Mouse (Mus musculus) midbrain, embryonic 14.5 days (tissue): Measurements from ENCODE around the gene Clcn7. TPM values are rescaled to one million over a fixed set of nuclear protein-coding genes. Genes with fewer than 3 reads are reported as not detected.

Source experiments
- ATAC-seq: fragments of 200-750 bp; cut with Nextera tagmentation; 2 replicates; pipeline ENCODE4 v1.8.0; 2017; ENCODE audit warnings: moderate number of reproducible peaks, moderate library complexity; ENCODE audit not compliant: low FRiP score, low TSS enrichment
- DNase-seq: peaks from one replicate; pipeline ENCODE4 v3.0.0-alpha.2; 2015
- H3K27ac ChIP-seq: fragments of 300-500 bp; sonication (generic); replicated peaks from 2 replicates; pipeline ENCODE4 v1.5.1; 2014; ENCODE audit warnings: mild to moderate bottlenecking, low read depth, low read length, moderate library complexity
- H3K27me3 ChIP-seq: fragments of 300-500 bp; sonication (generic); 2 replicates; pipeline ENCODE4 v1.6.1; 2014; ENCODE audit warnings: low read length, control low read depth, mixed read lengths; ENCODE audit not compliant: control insufficient read depth, insufficient read depth
- H3K36me3 ChIP-seq: fragments of 300-500 bp; sonication (generic); 2 replicates; pipeline ENCODE4 v1.6.1; 2014; ENCODE audit warnings: low read length, control low read depth; ENCODE audit not compliant: control insufficient read depth, insufficient read depth
- H3K4me1 ChIP-seq: fragments of 300-500 bp; sonication (generic); 2 replicates; pipeline ENCODE4 v1.6.1; 2014; ENCODE audit warnings: mild to moderate bottlenecking, antibody characterized with exemption, low read length, control low read depth; ENCODE audit not compliant: control insufficient read depth, insufficient read depth
- H3K4me2 ChIP-seq: fragments of 300-500 bp; sonication (generic); 2 replicates; pipeline ENCODE4 v1.6.1; 2014; ENCODE audit warnings: mild to moderate bottlenecking, low read length, moderate library complexity
- H3K4me3 ChIP-seq: fragments of 300-500 bp; sonication (generic); replicated peaks from 2 replicates; pipeline ENCODE4 v1.5.1; 2014; ENCODE audit warnings: low read depth, low read length
- H3K9ac ChIP-seq: fragments of 300-500 bp; sonication (generic); replicated peaks from 2 replicates; pipeline ENCODE4 v1.6.1; 2014; ENCODE audit warnings: mild to moderate bottlenecking, low read length, moderate library complexity
- H3K9me3 ChIP-seq: fragments of 300-500 bp; sonication (generic); 2 replicates; pipeline ENCODE4 v1.6.1; 2016; ENCODE audit warnings: low read length, control low read depth, mixed read lengths; ENCODE audit not compliant: control insufficient read depth
- WGBS: fragments of 180-500 bp; shearing (Covaris S2); extraction: QIAGEN DNeasy Blood & Tissue Kit; methylation state at CpG from one replicate; pipeline ENCODE4 v1.1.7; 2014; 5-methylcytosine and 5-hydroxymethylcytosine counted together
- polyA plus RNA-seq: library from polyadenylated mRNA; unstranded; fragments of >200 nt; fragmentation: Nextera tagmentation; extraction: Ambion mirVana; gene quantifications from 2 replicates; pipeline ENCODE4 v1.2.1, GENCODE M21; 2014

Gene Clcn7
- polyA plus RNA-seq, 1 experiment from 2014 or later, result 29.9 TPM

- no peaks in the 10 kb centered on the region for H3K9me3 ChIP-seq
- WGBS, result 94% methylated on average over 4 of the region's 4 CpGs
- no peaks in the 10 kb centered on the region for H3K4me1 ChIP-seq
- H3K27ac ChIP-seq, result no peak overlapping the region
- H3K9ac ChIP-seq, result no peak overlapping the region
- DNase-seq (no peak), ATAC-seq (no peak)
- H3K4me3 ChIP-seq, result no peak overlapping the region
- peaks cover 92% of the 10 kb centered on the region for H3K36me3 ChIP-seq
- H3K27me3 ChIP-seq, result no peaks in the 10 kb centered on the region
- no peak overlapping the region for H3K4me2 ChIP-seq
Measured at GRCm38 (mm10) chr17:25211705-25212104, 78.5 kb downstream of the Clcn7 start.

Other genes starting within 250 kb of the Clcn7 start
- gene Nubp2, start 247.0 kb upstream of the Clcn7 start, polyA plus RNA-seq, result 70.4 and 73.3 TPM in 2 replicates
- gene Spsb3, start 246.7 kb upstream of the Clcn7 start, polyA plus RNA-seq, result 77.3 and 93.2 TPM in 2 replicates
- 21.6 and 26.9 TPM in 2 replicates for gene Eme2, start 238.3 kb upstream of the Clcn7 start, polyA plus RNA-seq
- gene Mrps34, start 238.3 kb upstream of the Clcn7 start, polyA plus RNA-seq, result 74.7 and 86.7 TPM in 2 replicates
- 77.4 and 112 TPM in 2 replicates for gene Nme3, start 236.9 kb upstream of the Clcn7 start, polyA plus RNA-seq
- 83.3 and 86.1 TPM in 2 replicates for gene Mapk8ip3, start 196.4 kb upstream of the Clcn7 start, polyA plus RNA-seq
- gene Jpt2, start 172.7 kb upstream of the Clcn7 start, polyA plus RNA-seq, result 66.9 and 71.0 TPM in 2 replicates
- 6.7 and 9.2 TPM in 2 replicates for gene Cramp1l, start 117.6 kb upstream of the Clcn7 start, polyA plus RNA-seq
- gene Ift140, start 117.3 kb upstream of the Clcn7 start, polyA plus RNA-seq, result 16.6 and 17.3 TPM in 2 replicates
- 6.5 and 10.8 TPM in 2 replicates for gene Tmem204, start 49.8 kb upstream of the Clcn7 start, polyA plus RNA-seq
- 34.1 and 34.4 TPM in 2 replicates for gene Telo2, start 17.4 kb upstream of the Clcn7 start, polyA plus RNA-seq
- not detected in 2 replicates for gene Ptx4, start 12.6 kb upstream of the Clcn7 start, polyA plus RNA-seq
- not detected in 2 replicates for gene Ccdc154, start 29.1 kb downstream of the Clcn7 start, polyA plus RNA-seq
- not detected in 2 replicates for gene Gm38655, start 42.1 kb downstream of the Clcn7 start, polyA plus RNA-seq
- gene BC003965, start 51.2 kb downstream of the Clcn7 start, polyA plus RNA-seq, result 33.6 and 34.3 TPM in 2 replicates
- 9.2 and 9.5 TPM in 2 replicates for gene Unkl, start 55.0 kb downstream of the Clcn7 start, polyA plus RNA-seq
- gene Gnptg, start 106.7 kb downstream of the Clcn7 start, polyA plus RNA-seq, result 79.0 and 83.9 TPM in 2 replicates
- gene Tsr3, start 106.8 kb downstream of the Clcn7 start, polyA plus RNA-seq, result 52.1 and 56.9 TPM in 2 replicates
- gene Baiap3, start 123.0 kb downstream of the Clcn7 start, polyA plus RNA-seq, result 11.6 and 17.7 TPM in 2 replicates
- gene Ube2i, start 141.2 kb downstream of the Clcn7 start, polyA plus RNA-seq, result 505 and 564 TPM in 2 replicates
- not detected in 2 replicates for gene Prss34, start 165.0 kb downstream of the Clcn7 start, polyA plus RNA-seq
- gene Prss28, start 175.3 kb downstream of the Clcn7 start, polyA plus RNA-seq, result not detected in 2 replicates
- gene Prss29, start 185.3 kb downstream of the Clcn7 start, polyA plus RNA-seq, result not detected in 2 replicates
- gene Tpsab1, start 212.2 kb downstream of the Clcn7 start, polyA plus RNA-seq, result not detected in 2 replicates
- 0.20 TPM in 1 of 2 replicates, not detected in the other for gene Tpsb2, start 232.9 kb downstream of the Clcn7 start, polyA plus RNA-seq
- gene Tpsg1, start 235.9 kb downstream of the Clcn7 start, polyA plus RNA-seq, result 0.61 and 1.2 TPM in 2 replicates